Mouse (Mus musculus) urinary bladder, postnatal 10 days (tissue): ENCODE measurements around the gene Gm28048.

ENCODE experiments used
- DNase-seq: peaks from one replicate; pipeline ENCODE4 v3.0.0; 2022; ENCODE audit warnings: low spot score

Gene Gm28048

DNA sequence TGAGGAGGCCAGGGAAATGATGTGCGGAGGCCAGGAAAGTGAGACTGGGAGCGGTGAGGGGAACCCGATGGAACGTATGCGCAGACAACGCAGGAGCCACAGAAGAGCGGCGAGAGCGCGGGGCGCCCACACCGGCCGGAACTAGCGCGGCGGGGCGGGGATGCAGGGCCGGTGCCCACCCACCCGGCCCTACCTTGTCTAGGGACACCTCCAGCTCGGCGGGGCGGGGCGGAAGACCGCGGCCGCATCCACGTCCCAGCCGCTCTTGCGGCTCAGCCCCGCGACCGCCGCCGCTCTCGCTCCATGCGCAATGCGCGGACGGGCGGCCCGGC is 122.6 kb downstream of the Gm28048 start:
- DNase-seq, result no peak

DNA sequence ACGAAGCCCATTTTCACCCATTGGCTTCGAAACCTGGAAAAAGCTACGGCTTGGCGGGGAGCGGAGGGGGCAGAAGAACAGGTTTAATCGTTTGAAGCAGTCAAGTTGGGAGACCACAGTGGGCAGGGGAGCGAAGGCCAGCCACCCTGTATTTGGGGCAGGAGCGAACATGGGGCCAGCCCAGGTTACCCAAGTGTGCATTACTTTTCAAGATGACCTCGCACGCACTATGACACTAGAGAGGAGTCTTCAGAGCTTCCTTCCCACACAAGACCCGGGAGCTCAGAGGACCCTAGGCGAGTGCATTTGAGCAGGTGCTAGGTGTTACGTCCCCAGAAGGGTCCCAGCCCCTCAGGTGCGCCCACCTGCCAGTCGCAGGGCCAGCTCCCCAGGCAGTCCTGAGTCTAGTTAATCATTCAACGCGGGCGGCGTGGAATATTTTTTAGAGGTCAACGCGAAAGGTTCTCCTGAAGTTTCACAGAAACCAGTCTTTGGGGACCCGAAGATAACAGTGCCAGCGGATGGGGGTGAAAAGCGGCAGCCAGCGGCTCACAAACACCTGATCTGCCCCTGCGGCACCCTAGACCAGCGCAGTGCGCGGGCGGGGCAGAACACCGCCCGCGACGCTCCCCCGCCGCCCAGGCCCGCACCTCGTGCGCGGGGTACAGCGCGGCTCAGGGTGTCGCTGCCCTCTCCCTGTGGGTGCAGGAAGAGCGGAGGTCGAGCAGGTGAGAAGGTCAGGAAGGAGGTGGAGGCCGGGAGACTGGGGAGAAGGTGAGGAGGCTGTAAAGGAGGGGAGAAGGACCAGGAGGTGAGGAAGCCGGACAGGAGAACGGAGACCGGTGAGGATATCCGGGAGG is 123.2 kb downstream of the Gm28048 start:
- peak; percentile 21 for DNase-seq

DNA sequence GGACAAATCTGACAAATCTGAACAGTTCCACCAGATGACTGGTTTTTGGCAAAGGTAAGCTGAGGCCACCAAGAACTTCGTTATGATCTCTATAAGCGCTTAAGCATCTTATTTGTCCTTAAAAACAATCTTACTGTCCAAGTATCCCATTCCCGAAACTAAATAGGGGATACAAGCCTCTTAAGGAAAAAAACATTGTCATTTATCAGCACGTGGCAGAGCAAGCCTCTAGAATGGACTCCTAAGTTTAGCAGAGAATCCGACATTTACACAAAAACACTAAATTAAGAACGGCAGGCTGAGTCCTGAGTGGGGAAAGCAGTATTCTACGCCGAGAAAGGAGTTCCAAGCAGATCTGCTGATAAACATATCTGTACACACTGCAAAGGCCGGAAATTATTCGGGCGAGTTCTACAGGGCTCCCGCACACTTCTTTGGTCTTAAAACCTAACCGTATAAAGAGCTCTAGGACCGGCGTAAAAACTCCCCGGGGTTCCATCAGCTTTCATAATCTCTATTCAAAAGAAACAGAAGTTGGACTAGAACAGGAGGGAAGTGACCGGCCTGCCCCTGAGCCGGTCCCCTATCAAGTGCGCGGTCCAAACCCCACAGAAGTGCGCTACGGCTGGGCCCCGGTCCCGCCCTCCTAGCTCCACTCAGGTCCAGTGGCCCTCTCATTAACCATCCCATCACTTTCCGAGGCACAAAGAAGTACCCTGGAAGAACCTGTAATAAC is 124.0 kb downstream of the Gm28048 start:
- DNase-seq, result no peak

DNA sequence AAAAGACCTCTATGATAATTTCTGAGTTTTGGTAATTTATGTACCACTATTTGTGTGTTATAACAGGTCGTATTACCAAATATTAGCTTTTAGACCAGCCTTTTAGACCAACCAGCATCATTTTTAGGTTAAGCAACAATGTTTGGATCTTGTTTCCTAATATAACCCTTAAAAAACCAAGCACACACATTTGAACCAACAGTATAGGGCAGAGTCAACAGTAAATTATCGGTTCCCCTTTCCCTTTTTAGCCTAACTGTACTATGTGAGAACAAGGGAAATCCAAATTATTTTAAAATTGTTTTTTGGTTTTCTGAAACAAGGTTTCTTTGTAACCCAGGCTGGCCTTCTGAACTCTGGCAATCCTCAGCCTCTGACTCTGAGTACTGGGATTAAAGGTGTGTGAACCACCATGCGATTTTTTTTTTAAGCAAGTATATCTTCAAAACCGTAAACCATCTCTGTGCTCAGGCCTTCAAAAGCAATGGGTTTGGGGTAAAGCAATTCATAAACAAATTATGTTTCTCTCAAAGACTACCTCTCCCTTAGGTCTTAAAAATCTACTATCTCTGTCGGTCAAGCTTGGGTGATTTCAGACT is 124.7 kb downstream of the Gm28048 start:
- DNase-seq, result no peak

DNA sequence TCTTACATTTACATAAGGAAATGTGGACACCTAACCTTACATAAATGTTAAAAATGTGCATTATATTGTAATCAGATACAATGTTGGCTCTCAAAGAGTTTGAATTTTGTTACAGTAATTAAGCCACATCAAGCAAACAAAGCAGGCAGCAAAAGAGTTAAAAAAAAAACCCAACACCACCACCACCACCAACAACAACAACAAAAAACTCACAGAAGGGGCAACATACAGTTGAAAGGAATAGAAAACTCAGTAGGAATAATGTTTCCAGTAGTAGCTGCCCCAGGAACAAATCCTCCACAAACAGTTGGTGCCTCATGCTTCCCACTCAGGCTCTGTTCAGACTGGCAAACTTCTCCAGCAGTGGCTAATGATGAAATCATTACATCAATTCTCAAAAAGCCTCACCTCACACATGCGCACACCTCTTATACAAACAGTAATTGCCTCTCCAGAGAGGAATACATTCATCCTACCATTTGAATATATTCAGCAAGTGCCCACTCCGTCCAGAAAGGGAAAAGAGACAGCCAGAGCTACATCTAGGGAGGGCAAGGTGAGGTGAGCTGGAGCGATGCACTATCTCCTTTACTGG is 125.4 kb downstream of the Gm28048 start:
- no peak for DNase-seq

DNA sequence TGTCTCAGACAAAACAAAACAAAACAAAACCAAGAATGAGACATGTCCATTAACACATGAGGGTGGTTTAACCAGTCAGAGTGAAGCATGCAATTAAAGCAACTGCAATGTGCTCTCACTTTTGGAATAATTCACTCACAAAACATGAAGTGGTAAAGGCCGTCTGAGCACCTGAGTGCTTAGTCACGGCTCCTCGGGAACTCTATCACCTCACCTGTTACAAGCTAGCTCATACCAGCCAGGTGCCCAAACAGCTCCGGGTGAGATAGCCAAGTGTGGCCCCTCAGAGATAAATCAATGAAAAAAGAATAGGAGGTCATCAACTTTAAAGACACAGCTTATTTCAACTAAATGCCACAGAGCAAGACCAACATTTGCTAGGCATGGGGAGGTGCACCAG is 127.3 kb downstream of the Gm28048 start:
- no peak for DNase-seq

DNA sequence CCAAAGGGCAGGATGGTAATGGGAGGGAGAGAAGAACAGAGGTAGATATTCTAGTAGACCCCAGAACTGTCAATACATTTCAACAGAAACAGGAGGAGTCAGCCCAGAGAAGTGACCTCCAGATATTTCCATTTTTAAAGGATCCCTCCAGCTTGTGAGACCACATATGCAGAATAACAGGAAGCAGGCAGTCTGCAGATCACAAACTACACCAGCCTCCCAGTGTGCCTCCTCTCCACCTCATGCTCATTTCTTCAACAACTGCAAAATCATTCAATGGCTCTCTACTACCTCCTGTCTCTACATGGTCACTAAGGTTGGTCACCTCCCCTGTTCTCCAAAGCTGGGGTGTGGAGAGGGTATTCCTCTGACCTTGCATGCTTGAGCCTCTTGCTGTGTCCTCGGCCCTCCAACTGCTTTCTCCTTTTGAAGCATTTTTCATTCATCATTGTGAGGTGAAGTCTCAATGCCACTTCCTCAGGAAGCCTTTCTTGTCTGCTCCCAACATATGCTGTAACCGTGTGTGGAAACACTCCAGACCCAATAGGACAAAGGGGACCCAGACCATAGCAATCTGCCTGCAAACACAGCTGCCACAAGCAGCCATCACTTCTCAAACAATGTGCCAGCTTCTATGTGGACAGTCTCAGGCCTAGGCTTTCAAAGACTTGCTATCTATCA is 128.3 kb downstream of the Gm28048 start:
- no peak for DNase-seq

DNA sequence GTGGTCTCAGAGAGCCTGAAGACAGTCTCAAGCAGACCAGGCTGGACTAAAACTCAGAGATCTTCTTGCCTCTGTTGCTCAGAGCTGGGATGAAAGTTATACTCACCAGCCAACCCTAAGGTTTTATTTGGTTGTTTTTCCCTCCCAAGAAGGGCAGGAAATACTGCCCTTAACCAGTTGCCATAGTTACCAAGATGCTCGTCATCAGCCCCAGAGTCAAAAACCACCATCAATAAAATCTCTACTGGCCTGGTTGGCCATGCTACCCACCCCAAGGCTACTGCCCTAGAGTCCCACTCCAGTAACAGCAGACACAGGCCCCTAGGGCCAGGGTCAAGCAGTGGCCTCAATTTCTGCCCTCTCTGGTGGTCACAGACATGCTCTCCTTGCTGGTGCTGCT is 129.4 kb downstream of the Gm28048 start:
- DNase-seq, result no peak

DNA sequence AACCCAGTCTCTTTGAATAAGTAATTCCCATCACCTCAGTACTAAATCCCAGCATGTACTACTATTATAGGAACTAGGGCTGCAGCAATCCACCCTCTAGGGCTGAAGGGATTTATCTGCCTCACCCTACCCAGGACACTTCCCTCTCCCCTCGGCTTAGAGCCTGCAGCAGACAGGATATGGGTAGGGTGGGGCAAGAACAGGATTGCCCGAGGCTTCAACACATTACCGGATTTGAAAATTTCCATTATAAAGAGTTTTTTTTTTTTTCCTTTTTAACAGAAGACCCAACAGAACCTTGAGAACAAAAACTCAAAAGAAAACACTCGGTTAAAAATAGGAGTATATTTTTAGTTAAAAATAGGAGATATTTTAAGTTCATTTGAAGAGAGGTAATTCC is 130.5 kb downstream of the Gm28048 start:
- DNase-seq, result no peak

DNA sequence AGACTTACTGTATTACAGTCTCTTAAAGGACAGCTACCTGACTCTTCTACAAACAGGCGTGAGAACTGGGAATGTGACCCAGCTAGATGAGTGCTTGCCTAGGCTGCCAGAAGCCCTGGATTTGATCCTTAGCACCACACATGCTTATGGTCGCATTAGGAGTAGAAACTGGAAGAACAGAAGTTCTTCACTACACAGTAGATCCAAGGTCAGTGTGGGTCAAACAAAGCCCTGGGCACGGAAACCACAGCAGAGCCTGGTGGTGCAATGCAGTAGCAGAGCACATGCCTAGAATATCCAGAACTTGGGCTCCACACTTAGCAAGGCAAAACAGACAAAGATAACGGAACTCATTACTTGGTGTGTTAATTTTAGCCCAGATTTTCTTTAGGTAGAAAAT is 131.8 kb downstream of the Gm28048 start:
- no peak for DNase-seq

DNA sequence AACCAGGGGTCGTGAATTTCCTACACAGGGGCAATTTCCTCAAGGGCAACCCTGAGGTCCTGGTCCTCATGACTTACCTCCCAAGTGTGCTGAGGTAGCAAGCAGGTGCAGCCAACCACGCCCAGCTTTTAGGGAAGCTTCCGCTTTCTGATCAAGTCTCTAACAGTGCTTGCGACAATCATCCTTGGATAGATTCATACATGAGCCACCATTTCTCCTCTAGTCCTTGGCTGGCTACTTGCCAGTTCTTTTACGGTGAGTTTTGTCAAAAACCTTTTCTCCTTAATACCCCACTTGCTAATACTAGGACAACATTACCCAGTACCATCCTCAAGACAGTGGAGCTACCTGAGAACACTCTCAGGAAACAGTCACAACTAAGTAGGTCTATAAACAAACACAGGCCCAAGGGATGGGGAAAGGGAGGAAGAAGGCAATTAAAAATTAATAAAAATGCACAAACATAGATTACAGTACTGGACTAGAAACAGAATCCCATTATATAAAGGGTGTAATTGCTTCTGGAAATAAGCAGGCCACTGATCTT is 133.2 kb downstream of the Gm28048 start:
- no peak for DNase-seq

DNA sequence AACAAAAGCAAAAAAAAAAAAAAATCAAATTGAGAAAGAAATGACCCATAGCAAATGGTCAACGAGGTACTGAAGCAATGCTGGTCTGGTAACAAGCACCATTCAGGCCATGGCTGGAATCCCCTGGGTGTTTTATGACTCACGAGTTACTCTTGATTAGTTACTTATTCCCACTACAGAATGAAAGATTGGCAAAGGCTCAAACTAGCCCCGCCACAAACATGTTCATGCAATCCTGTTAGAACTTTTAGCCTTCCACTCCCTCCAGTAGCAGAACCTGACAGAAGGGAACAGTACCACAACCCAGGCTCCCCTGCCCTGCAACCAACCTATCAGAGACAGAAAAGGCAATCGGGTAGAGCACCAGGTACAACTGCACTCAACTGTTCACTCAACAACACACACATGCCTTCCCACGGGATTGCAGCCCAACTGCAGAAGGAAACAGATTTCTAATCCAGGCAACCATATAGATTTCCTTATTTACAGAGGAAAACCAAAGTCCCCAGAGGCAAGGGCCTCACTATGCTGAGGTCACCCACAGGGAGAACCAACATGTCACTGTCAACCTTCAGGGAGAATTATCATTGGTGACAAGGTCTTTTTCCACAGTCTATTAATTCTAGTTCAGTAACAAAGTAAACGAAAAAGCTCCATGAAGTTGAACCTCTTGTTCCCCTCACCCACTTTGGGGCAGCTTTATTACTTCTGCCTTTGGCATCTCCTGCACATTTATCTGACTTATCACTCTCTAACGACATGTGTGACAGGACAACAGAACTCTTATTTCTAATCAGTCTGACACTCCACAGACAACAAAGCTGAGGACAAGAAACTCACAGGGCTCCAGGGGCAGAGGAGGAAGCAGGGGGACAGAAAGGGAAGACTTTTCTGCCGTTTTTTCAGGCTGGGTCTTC is 133.9 kb downstream of the Gm28048 start:
- no peak for DNase-seq

DNA sequence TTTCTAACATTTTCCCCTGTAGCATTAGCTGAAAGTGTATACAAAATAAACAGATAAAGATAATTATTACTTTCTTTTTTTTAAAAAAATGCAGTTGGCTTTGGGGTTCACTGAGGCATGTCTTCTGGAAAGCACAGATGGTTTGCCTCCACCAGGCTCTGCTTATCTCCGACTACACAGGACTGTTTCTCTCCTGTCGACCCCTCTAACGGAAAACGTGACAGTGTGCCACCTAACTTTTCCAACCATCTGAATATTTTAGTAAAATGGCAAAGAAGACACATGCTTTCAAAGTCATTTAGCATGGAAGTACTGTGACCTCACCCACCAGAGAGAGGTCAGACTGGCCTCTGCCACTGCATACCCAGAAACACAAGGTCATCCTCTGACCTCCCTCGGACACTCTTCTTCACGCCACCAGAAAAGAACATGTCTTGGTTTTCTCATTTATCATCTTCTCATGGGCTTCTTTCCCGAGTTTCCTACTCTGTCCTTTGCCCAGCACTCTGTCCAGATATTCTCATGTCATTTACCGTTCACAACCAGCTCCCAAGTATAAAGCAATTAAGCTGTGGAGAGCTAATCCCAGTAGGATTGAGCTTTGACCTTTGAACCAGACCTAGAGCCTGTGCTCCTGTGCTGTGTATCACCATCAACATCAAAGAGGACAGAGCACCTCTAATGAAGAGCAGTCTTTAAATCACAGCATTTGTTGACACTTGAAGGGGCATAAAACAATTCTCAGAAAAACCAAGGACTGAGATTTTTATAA is 134.7 kb downstream of the Gm28048 start:
- no peak for DNase-seq

DNA sequence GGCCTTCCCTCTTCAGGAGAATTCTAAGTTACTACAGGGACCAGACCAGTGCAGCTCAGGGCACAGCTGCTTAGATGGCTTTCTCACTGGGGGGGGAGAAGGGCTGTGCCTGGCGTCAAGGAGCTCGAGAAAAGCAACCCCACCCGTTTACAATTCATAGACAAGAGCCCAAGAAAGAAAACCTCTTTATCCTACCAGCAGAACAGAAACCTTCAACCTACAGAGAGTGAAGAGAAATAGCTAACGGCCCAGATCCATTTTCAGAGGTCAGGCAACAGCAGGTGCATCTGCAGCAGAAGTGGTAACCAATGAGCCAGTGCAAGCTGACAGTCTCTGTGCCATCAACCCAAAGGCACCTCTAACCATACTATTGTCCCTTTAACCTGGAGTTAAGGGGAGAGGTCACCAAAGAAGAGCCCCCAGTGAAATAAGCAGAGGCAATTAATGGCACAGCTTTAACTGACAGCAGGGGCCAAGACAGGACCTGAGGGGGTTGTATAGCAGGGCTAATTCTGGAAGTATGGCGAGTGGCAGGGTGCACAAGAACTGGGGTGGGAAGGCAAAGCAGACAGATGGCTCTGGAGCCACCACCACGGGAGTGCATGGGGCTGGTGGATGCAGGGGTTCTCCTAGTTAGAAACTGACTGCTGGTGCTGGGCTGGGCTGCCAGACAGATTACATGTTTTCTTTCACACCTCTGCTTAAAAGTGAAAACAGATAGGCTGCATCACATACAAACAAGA is 135.6 kb downstream of the Gm28048 start:
- DNase-seq, result no peak

DNA sequence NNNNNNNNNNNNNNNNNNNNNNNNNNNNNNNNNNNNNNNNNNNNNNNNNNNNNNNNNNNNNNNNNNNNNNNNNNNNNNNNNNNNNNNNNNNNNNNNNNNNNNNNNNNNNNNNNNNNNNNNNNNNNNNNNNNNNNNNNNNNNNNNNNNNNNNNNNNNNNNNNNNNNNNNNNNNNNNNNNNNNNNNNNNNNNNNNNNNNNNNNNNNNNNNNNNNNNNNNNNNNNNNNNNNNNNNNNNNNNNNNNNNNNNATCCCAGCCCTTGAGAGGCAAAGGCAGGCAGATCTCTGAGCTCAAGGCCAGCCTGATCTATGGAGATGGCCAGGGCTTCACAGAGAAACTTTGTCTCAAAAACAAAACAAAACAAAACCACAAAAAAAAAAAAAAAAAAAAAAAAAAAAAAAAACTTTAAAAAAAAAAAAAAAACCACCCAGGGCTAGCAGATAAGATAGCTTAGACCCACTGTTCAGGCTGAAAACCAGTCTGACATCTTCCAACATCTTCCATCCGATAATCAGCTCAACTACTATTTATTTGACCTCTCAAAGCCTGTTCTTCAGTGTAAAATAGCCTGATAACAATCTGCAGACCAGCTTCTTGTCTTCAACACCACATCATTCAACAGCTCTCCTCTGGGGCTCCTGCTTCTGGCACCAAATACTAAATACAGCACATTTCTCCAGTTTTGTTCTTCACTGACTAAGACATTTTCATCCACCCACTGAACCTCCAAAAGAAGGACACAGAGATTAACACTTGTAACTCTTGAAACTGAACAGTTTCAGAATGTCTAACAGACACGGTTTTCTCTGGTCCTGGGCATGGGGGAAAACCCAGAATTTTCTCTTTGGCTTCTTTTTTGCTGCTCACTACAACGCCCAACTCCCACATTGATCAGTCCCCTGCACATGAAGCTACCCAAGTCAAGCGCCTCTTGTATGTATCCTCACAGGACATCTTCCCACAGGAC is 136.9 kb downstream of the Gm28048 start:
- no peak for DNase-seq

DNA sequence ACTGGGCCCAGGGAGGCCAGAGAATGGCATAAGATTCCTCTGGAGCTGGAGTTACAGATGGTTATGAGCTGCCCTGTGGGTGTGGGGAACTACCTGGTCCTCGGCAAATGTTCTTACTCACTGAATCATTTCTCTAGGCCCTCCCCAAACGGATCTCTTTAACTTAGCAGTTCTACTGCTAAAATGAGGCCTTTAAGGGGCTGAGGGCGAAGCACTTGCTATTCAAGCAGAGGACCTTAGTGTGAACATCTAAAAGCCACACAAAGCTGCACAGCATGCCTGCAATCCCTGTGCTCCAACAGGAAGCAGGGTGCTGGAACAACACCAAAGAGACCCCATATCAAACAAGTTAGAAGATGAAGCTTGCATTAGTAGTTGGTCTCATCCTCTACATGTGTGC is 142.4 kb downstream of the Gm28048 start:
- DNase-seq, result no peak

DNA sequence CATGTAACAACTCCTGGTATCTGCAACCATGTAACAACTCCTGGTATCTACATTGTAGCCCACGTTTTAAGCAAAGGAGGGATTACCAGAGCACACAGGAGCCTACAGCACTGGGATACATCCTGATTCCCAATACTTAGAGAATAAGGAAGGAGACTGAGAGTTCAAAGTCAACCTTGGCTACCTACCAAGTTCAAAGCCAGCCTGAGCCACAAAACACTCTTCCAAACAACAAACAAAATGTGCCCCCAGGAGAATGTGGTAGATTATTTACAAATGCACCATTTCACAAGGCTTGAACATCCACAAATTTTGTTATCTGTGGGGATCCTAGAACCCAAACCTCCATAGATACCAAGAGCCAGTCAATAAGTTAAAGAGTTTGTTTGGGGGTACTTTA is 143.5 kb downstream of the Gm28048 start:
- DNase-seq, result no peak

DNA sequence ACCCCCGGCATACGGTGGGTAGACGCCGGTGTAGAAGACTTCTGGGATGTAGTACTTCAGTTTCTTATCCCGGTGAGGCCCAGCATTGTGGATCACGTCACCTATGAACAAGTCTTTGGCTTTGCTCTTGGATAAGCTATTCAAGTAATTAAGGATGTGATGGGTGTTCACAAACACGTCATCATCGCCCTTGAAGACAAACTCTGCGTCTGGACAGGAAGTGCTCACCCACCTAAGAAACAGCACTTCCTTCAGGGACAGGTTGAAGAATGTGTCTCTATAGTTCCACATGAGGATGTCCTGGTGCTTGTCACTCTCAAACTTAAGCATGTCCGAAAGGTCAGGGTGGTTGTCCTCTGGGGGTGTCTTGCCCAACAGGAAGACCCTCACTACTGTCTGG is 145.6 kb downstream of the Gm28048 start:
- no peak for DNase-seq
